Mouse (Mus musculus) intestine, embryonic 16.5 days (tissue): ENCODE results near the gene Kat2b. TPM values are rescaled to one million over a fixed set of nuclear protein-coding genes. Genes with fewer than 3 reads are reported as not detected.
"Not testable (repeated sequence)": the region's sequence is repeated elsewhere in the genome, so short reads cannot be mapped to it uniquely, and the experiment has no call there.

Experiments used
- ATAC-seq: fragments of 200-750 bp; cut with Nextera tagmentation; 2 replicates; pipeline ENCODE4 v1.8.0; 2017; ENCODE audit warnings: moderate TSS enrichment, moderate library complexity
- H3K27ac ChIP-seq: fragments of 300-500 bp; sonication (generic); 2 replicates; pipeline ENCODE4 v1.5.1; 2014; ENCODE audit warnings: mild to moderate bottlenecking, low read length
- H3K27me3 ChIP-seq: fragments of 300-500 bp; sonication (generic); replicated peaks from 2 replicates; pipeline ENCODE4 v1.6.1; 2014; ENCODE audit warnings: low read length, control low read depth, mixed read lengths; ENCODE audit not compliant: control insufficient read depth, insufficient read depth
- H3K36me3 ChIP-seq: fragments of 300-500 bp; sonication (generic); 2 replicates; pipeline ENCODE4 v1.6.1; 2014; ENCODE audit warnings: low read length, control low read depth; ENCODE audit not compliant: control insufficient read depth, insufficient read depth
- H3K4me1 ChIP-seq: fragments of 300-500 bp; sonication (generic); 2 replicates; pipeline ENCODE4 v1.6.1; 2014; ENCODE audit warnings: low read length, control low read depth, mixed read lengths; ENCODE audit not compliant: control insufficient read depth, insufficient read depth
- H3K4me2 ChIP-seq: fragments of 300-500 bp; sonication (generic); 2 replicates; pipeline ENCODE4 v1.6.1; 2014; ENCODE audit warnings: low read depth, low read length, control low read depth
- H3K4me3 ChIP-seq: fragments of 300-500 bp; sonication (generic); 2 replicates; pipeline ENCODE4 v1.5.1; 2014; ENCODE audit warnings: mild to moderate bottlenecking, low read length
- H3K9ac ChIP-seq: fragments of 300-500 bp; sonication (generic); 2 replicates; pipeline ENCODE4 v1.6.1; 2014; ENCODE audit warnings: low read depth, low read length
- H3K9me3 ChIP-seq: fragments of 300-500 bp; sonication (generic); 2 replicates; pipeline ENCODE4 v1.6.1; 2016; ENCODE audit warnings: low read length, control low read depth; ENCODE audit not compliant: control insufficient read depth
- WGBS: fragments of 180-500 bp; shearing (Covaris S2); extraction: QIAGEN DNeasy Blood & Tissue Kit; methylation state at CpG from one replicate; pipeline ENCODE4 v1.1.7; 2014; 5-methylcytosine and 5-hydroxymethylcytosine counted together
- polyA plus RNA-seq: library from polyadenylated mRNA; unstranded; fragments of >200 nt; fragmentation: Nextera tagmentation; extraction: Ambion mirVana; gene quantifications from 2 replicates; pipeline ENCODE4 v1.2.1, GENCODE M21; 2015

Gene Kat2b
- polyA plus RNA-seq, 1 experiment from 2014 or later: 4.1 TPM

DNA sequence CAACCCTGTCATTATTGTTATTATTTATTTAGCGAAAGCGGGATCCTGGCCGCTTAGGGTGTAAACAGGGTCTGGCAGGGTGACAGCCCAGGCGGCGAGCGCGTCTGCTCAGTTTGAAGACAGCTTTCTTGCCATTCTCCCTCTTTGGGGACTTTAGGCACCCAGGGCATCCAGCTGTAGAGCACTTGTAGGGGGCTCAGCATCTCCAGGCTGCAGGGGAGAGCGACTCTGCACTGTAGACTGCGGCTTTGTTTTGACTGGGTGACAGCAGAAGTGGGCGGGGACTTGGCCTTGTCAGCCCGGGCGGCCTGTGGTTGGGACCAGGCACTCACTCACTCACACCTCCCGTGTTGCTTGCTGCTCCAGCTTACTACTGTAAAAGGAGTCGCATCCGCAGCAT lies 1.5 kb downstream of the Kat2b start:
- Histone ChIP-seq H3K27me3 (no peaks in the 10 kb centered on the region), H3K4me2 (peak overlapping the region; percentile 83), H3K9ac (peak overlapping the region; percentile 90), H3K9me3 (no peaks in the 10 kb centered on the region), H3K4me1 (peaks cover 28% of the 10 kb centered on the region), H3K36me3 (no peaks in the 10 kb centered on the region), H3K4me3 (peak overlapping the region; percentile 90), H3K27ac (peak overlapping the region; percentile 95)
- WGBS: under 1% methylated on average over 15 of the region's 15 CpGs
- peak; percentile 72 for ATAC-seq

DNA sequence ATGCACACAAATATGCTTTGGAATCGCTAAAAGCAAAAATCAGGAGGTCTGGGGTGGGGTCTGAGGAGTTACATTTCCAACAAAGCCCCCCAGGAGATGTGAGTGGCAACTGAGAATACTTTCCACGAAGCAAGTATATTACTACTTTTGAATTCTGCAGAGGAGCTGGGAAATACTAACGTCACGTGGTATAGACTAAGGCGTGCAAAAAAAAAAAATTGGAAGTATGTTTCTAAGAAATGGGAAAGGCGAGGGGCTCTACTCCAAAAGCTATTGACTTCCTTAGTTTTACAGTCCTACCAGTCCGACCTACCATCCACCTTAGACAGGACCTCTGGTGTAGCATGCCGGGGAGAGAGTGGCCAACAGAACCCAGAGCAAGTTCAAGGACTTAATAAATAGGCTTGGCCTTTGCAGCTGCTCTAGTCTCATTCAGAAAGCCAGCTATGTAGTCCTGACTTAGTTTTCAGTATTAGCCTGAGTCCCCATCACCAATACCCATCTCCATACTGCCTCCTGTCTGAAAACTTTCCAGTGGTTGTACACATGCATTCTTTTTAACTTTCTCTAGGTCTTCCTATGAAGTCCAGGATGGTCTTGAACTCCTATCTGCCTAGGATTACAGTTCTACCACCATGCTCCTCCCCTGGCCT lies 2.2 kb downstream of the Kat2b start:
- Histone ChIP-seq H3K36me3 (no peaks in the 10 kb centered on the region), H3K4me2 (peak overlapping the region; percentile 83), H3K27ac (peak overlapping the region; percentile 95), H3K4me3 (peak overlapping the region; percentile 90), H3K9ac (peak overlapping the region; percentile 90), H3K27me3 (no peaks in the 10 kb centered on the region), H3K9me3 (no peaks in the 10 kb centered on the region), H3K4me1 (peaks cover 31% of the 10 kb centered on the region)
- 40% methylated on average over 8 of the region's 8 CpGs for WGBS
- ATAC-seq: no peak

DNA sequence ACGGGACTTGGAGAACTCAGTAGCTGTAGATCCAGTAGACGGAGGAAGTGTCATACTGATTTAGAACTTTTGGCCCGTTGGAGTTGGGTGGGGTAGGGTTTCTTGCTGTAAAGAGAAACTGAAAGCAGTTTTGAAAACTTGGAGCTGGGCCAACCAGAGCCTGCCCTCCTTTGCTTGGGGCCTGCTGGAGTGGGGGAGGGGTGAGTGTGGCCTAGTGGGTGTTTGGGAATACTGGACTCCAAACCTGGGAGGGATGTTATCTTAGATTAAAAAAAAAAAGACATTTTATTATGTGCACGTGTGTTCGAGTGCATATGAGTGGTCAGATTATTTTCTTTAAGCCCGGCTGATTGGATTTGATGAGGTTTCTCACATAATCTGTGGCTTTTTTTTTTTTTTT lies 3.2 kb downstream of the Kat2b start:
- no peaks in the 10 kb centered on the region for H3K27me3 ChIP-seq
- peak; percentile 13; the same call in 1 of the 2 replicates for ATAC-seq
- peak overlapping the region; percentile 46 for H3K4me2 ChIP-seq
- peak overlapping the region; percentile 23 for H3K4me3 ChIP-seq
- H3K27ac ChIP-seq: peak overlapping the region; percentile 81
- 23% methylated on average over 6 of the region's 6 CpGs for WGBS
- no peaks in the 10 kb centered on the region for H3K36me3 ChIP-seq
- peaks cover 31% of the 10 kb centered on the region for H3K4me1 ChIP-seq
- no peaks in the 10 kb centered on the region for H3K9me3 ChIP-seq
- H3K9ac ChIP-seq: no peak overlapping the region; the same call in 1 of the 2 replicates

GRCm38 (mm10) chr17:53570361-53570875 lies 3.8 kb downstream of the Kat2b start:
- WGBS: 36% methylated on average over 10 of the region's 10 CpGs
- Histone ChIP-seq H3K36me3 (no peaks in the 10 kb centered on the region), H3K9ac (no peak overlapping the region), H3K4me1 (peaks cover 31% of the 10 kb centered on the region), H3K27me3 (no peaks in the 10 kb centered on the region), H3K9me3 (no peaks in the 10 kb centered on the region), H3K4me2 (peak overlapping the region; percentile 46), H3K27ac (peak overlapping the region; percentile 81), H3K4me3 (no peak overlapping the region)
- peak; percentile 52 for ATAC-seq

DNA sequence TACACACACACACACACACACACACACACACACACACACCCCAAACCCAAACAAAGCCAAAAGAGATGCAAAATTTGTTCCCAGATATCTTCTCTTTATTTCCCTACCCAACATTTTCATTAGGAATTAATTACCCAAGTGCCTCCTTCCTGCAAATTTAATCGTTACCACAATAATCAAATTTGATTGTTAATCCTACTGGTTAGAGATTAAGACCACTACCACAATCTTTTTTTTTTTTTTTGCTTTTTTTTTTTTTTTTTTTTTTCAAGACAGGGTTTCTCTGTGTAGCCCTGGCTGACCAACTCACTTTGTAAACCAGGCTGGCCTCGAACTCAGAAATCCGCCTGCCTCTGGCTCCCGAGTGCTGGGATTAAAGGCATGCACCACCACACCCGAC lies 4.3 kb downstream of the Kat2b start:
- H3K9me3 ChIP-seq, H3K36me3 ChIP-seq, ATAC-seq, H3K4me2 ChIP-seq, H3K27me3 ChIP-seq, H3K4me3 ChIP-seq, H3K9ac ChIP-seq: not testable (repeated sequence)
- 86% methylated on average over 5 of the region's 5 CpGs for WGBS
- H3K27ac ChIP-seq: peak overlapping the region; percentile 81
- H3K4me1 ChIP-seq: peaks cover 31% of the 10 kb centered on the region

DNA sequence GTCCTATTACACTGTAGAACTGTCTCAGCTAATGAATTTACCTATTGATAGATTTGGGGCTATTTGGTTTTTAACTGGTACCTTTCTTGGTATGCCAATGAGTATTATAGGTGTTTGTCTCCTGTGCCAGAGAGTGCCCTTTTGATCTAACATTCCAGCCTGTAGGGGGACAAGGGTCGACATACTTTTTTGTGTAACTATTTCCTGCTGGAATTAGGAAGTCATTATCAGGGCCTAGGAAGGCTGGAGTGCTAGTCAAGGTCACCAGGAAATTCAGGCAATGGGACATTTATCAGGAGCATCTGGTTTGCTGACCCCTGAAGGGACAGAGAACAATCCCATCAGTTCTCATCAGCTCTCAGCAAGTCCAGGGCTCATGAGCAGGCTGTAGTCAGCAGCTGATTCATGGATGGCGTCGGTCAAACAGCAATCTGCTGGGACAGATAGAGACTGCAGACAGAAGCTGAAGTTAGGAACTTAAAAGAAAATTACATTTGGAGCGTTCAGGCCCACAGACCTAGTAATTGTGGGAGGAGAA lies 6.4 kb downstream of the Kat2b start:
- H3K4me1 ChIP-seq: peaks cover 27% of the 10 kb centered on the region
- no peaks in the 10 kb centered on the region for H3K9me3 ChIP-seq
- no peak overlapping the region for H3K4me2 ChIP-seq
- ATAC-seq: no peak
- no peak overlapping the region for H3K27ac ChIP-seq
- no peak overlapping the region for H3K9ac ChIP-seq
- WGBS: 62% methylated on average over 4 of the region's 4 CpGs
- no peaks in the 10 kb centered on the region for H3K36me3 ChIP-seq
- H3K4me3 ChIP-seq: no peak overlapping the region
- no peaks in the 10 kb centered on the region for H3K27me3 ChIP-seq

GRCm38 (mm10) chr17:53577151-53577550 lies 10.5 kb downstream of the Kat2b start:
- peaks cover 5% of the 10 kb centered on the region for H3K4me1 ChIP-seq
- H3K27me3 ChIP-seq: no peaks in the 10 kb centered on the region
- H3K4me3 ChIP-seq: no peak overlapping the region
- ATAC-seq: no peak
- no peaks in the 10 kb centered on the region for H3K36me3 ChIP-seq
- WGBS: 79% methylated on average over 2 of the region's 2 CpGs
- no peak overlapping the region for H3K27ac ChIP-seq
- no peak overlapping the region for H3K9ac ChIP-seq
- H3K9me3 ChIP-seq: no peaks in the 10 kb centered on the region
- H3K4me2 ChIP-seq: no peak overlapping the region

GRCm38 (mm10) chr17:53577754-53578153 lies 11.1 kb downstream of the Kat2b start:
- H3K27me3 ChIP-seq: no peaks in the 10 kb centered on the region
- H3K4me2 ChIP-seq: no peak overlapping the region
- H3K36me3 ChIP-seq: no peaks in the 10 kb centered on the region
- ATAC-seq: no peak
- 72% methylated on average over 5 of the region's 5 CpGs for WGBS
- no peak overlapping the region for H3K4me3 ChIP-seq
- H3K9ac ChIP-seq: no peak overlapping the region
- no peaks in the 10 kb centered on the region for H3K9me3 ChIP-seq
- H3K27ac ChIP-seq: no peak overlapping the region
- H3K4me1 ChIP-seq: peaks cover 5% of the 10 kb centered on the region

DNA sequence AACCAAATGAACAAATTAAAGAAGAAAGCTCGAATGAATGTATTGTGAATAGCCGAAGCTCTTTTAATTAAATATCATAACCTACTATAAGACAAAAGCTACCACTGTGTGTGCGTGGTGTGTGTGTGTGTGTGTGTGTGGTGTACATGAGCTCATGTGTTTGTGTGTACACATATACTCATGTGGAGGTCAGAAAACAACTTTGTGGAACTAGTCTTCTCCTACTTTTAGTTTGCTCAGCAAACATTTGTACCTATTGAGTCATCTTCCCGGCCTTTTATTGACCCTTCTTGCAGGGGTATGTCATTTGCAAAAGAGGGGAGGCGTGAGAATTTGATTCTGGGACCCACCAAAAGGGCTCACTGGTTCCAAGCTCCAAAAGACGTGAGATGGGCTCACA lies 11.6 kb downstream of the Kat2b start:
- H3K9ac ChIP-seq: no peak overlapping the region
- no peak for ATAC-seq
- WGBS: 70% methylated on average over 6 of the region's 6 CpGs
- H3K27me3 ChIP-seq: no peaks in the 10 kb centered on the region
- no peaks in the 10 kb centered on the region for H3K36me3 ChIP-seq
- H3K9me3 ChIP-seq: no peaks in the 10 kb centered on the region
- H3K4me3 ChIP-seq: no peak overlapping the region
- no peak overlapping the region for H3K4me2 ChIP-seq
- H3K4me1 ChIP-seq: peaks cover 2% of the 10 kb centered on the region
- no peak overlapping the region for H3K27ac ChIP-seq
